Mouse (Mus musculus) midbrain, embryonic 10.5 days (tissue): ENCODE measurements around the gene H2-K1. TPM values are rescaled to one million over a fixed set of nuclear protein-coding genes. Genes with fewer than 3 reads are reported as not detected.

Experiments used
- DNase-seq: peaks from one replicate; pipeline ENCODE4 v3.0.0-alpha.2; 2017; ENCODE audit warnings: low spot score
- H3K27ac ChIP-seq: fragments of 300-500 bp; sonication (generic); replicated peaks from 2 replicates; pipeline ENCODE4 v1.5.1; 2016; ENCODE audit warnings: mild to moderate bottlenecking
- H3K27me3 ChIP-seq: fragments of 300-500 bp; sonication (generic); 2 replicates; pipeline ENCODE4 v1.6.1; 2016; ENCODE audit warnings: low read depth, mild to moderate bottlenecking; ENCODE audit not compliant: poor library complexity, severe bottlenecking
- H3K36me3 ChIP-seq: fragments of 300-500 bp; sonication (generic); 2 replicates; pipeline ENCODE4 v1.6.1; 2016; ENCODE audit warnings: mild to moderate bottlenecking, moderate library complexity
- H3K4me1 ChIP-seq: fragments of 300-500 bp; sonication (generic); 2 replicates; pipeline ENCODE4 v1.6.1; 2016
- H3K4me3 ChIP-seq: fragments of 300-500 bp; sonication (generic); 2 replicates; pipeline ENCODE4 v1.5.1; 2016; ENCODE audit warnings: mild to moderate bottlenecking, moderate library complexity
- H3K9me3 ChIP-seq: fragments of 300-500 bp; sonication (generic); replicated peaks from 2 replicates; pipeline ENCODE4 v1.6.1; 2016; ENCODE audit warnings: mild to moderate bottlenecking
- WGBS: fragments of 180-500 bp; shearing (Covaris S2); methylation state at CpG from one replicate; pipeline ENCODE4 v1.1.7; 2016; 5-methylcytosine and 5-hydroxymethylcytosine counted together
- polyA plus RNA-seq: library from polyadenylated mRNA; unstranded; fragments of >200 nt; fragmentation: Nextera tagmentation; extraction: Ambion mirVana; gene quantifications from 2 replicates; pipeline ENCODE4 v1.2.1, GENCODE M21; 2016

The H2-K1 gene
- polyA plus RNA-seq, 1 experiment from 2014 or later: 50.3 TPM

- peaks cover 31% of the 10 kb centered on the region for H3K4me1 ChIP-seq
- 2% methylated on average over 57 of the region's 57 CpGs for WGBS
- H3K36me3 ChIP-seq: no peaks in the 10 kb centered on the region
- H3K4me3 ChIP-seq: peak overlapping the region; percentile 55
- H3K27ac ChIP-seq: peak overlapping the region; percentile 63; the same call in 1 of the 2 replicates
- DNase-seq: no peak
- peaks cover 59% of the 10 kb centered on the region for H3K27me3 ChIP-seq
- no peaks in the 10 kb centered on the region for H3K9me3 ChIP-seq
Measured at GRCm38 (mm10) chr17:33977861-33978557, 22.1 kb downstream of the H2-K1 start.

- peaks cover 38% of the 10 kb centered on the region for H3K27me3 ChIP-seq
- 0 out of 2 replicates have a peak, but pooled peaks cover 4% of the 10 kb centered on the region for H3K9me3 ChIP-seq
- peaks cover 10% of the 10 kb centered on the region for H3K4me1 ChIP-seq
- H3K4me3 ChIP-seq: no peak overlapping the region
- H3K27ac ChIP-seq: no peak overlapping the region
- DNase-seq: no peak
- 63% methylated on average over 3 of the region's 3 CpGs for WGBS
- no peaks in the 10 kb centered on the region for H3K36me3 ChIP-seq
Measured at GRCm38 (mm10) chr17:33973572-33973971, 26.6 kb downstream of the H2-K1 start.

- H3K9me3 ChIP-seq: 0 out of 2 replicates have a peak, but pooled peaks cover 4% of the 10 kb centered on the region
- H3K27me3 ChIP-seq: peaks cover 29% of the 10 kb centered on the region
- no peak for DNase-seq
- no peak overlapping the region for H3K4me3 ChIP-seq
- H3K4me1 ChIP-seq: peaks cover 1% of the 10 kb centered on the region
- no peak overlapping the region for H3K27ac ChIP-seq
- no peaks in the 10 kb centered on the region for H3K36me3 ChIP-seq
- WGBS: 20% methylated on average over 1 of the region's 1 CpGs
Measured at GRCm38 (mm10) chr17:33972691-33973090, 27.5 kb downstream of the H2-K1 start.

- 77% methylated on average over 4 of the region's 4 CpGs for WGBS
- Histone ChIP-seq H3K27me3 (no peaks in the 10 kb centered on the region), H3K36me3 (peaks cover 24% of the 10 kb centered on the region), H3K27ac (no peak overlapping the region), H3K4me3 (no peak overlapping the region), H3K9me3 (0 out of 2 replicates have a peak, but pooled peaks cover 4% of the 10 kb centered on the region), H3K4me1 (no peaks in the 10 kb centered on the region; the same call in 1 of the 2 replicates)
- no peak for DNase-seq
Measured at GRCm38 (mm10) chr17:33969394-33969793, 30.8 kb downstream of the H2-K1 start.

- DNase-seq: no peak
- WGBS: 30% methylated on average over 5 of the region's 5 CpGs
- Histone ChIP-seq H3K4me3 (no peak overlapping the region; the same call in 1 of the 2 replicates), H3K9me3 (0 out of 2 replicates have a peak, but pooled peaks cover 4% of the 10 kb centered on the region), H3K27ac (no peak overlapping the region), H3K36me3 (peaks cover 28% of the 10 kb centered on the region), H3K27me3 (no peaks in the 10 kb centered on the region), H3K4me1 (no peaks in the 10 kb centered on the region; the same call in 1 of the 2 replicates)
Measured at GRCm38 (mm10) chr17:33968927-33969326, 31.2 kb downstream of the H2-K1 start.

- no peaks in the 10 kb centered on the region for H3K27me3 ChIP-seq
- H3K4me1 ChIP-seq: no peaks in the 10 kb centered on the region; the same call in 1 of the 2 replicates
- DNase-seq: peak; percentile 87
- peaks cover 32% of the 10 kb centered on the region for H3K36me3 ChIP-seq
- H3K4me3 ChIP-seq: no peak overlapping the region; the same call in 1 of the 2 replicates
- 3% methylated on average over 9 of the region's 9 CpGs for WGBS
- H3K9me3 ChIP-seq: 0 out of 2 replicates have a peak, but pooled peaks cover 4% of the 10 kb centered on the region
- no peak overlapping the region for H3K27ac ChIP-seq
Measured at GRCm38 (mm10) chr17:33968489-33968888, 31.7 kb downstream of the H2-K1 start.

GRCm38 (mm10) chr17:33965846-33966550 is 34.1 kb downstream of the H2-K1 start:
- Histone ChIP-seq H3K27me3 (no peaks in the 10 kb centered on the region), H3K9me3 (0 out of 2 replicates have a peak, but pooled peaks cover 4% of the 10 kb centered on the region), H3K4me1 (no peaks in the 10 kb centered on the region; the same call in 1 of the 2 replicates), H3K36me3 (peaks cover 57% of the 10 kb centered on the region), H3K4me3 (no peak overlapping the region), H3K27ac (no peak overlapping the region)
- DNase-seq: no peak
- 88% methylated on average over 16 of the region's 16 CpGs for WGBS

GRCm38 (mm10) chr17:33965082-33965845 is 34.9 kb downstream of the H2-K1 start:
- no peaks in the 10 kb centered on the region for H3K27me3 ChIP-seq
- no peaks in the 10 kb centered on the region; the same call in 1 of the 2 replicates for H3K4me1 ChIP-seq
- peaks cover 64% of the 10 kb centered on the region for H3K36me3 ChIP-seq
- 92% methylated on average over 17 of the region's 17 CpGs for WGBS
- H3K4me3 ChIP-seq: no peak overlapping the region
- DNase-seq: no peak
- 0 out of 2 replicates have a peak, but pooled peaks cover 2% of the 10 kb centered on the region for H3K9me3 ChIP-seq
- H3K27ac ChIP-seq: no peak overlapping the region

GRCm38 (mm10) chr17:33962876-33963275 is 37.3 kb downstream of the H2-K1 start:
- Histone ChIP-seq H3K4me1 (no peaks in the 10 kb centered on the region), H3K4me3 (no peak overlapping the region), H3K36me3 (peaks cover 88% of the 10 kb centered on the region), H3K27me3 (no peaks in the 10 kb centered on the region), H3K27ac (no peak overlapping the region), H3K9me3 (no peaks in the 10 kb centered on the region)
- 91% methylated on average over 7 of the region's 7 CpGs for WGBS
- DNase-seq: no peak

- Histone ChIP-seq H3K36me3 (peaks cover 69% of the 10 kb centered on the region), H3K27ac (no peak overlapping the region), H3K4me1 (peaks cover 12% of the 10 kb centered on the region), H3K9me3 (no peaks in the 10 kb centered on the region), H3K4me3 (no peak overlapping the region), H3K27me3 (no peaks in the 10 kb centered on the region)
- WGBS: 94% methylated on average over 15 of the region's 15 CpGs
- no peak for DNase-seq
Measured at GRCm38 (mm10) chr17:33959948-33960347, 40.2 kb downstream of the H2-K1 start.

GRCm38 (mm10) chr17:33959135-33959534 is 41.0 kb downstream of the H2-K1 start:
- Histone ChIP-seq H3K4me3 (peak overlapping the region; percentile 4; the same call in 1 of the 2 replicates), H3K36me3 (peaks cover 71% of the 10 kb centered on the region), H3K4me1 (peaks cover 20% of the 10 kb centered on the region), H3K9me3 (no peaks in the 10 kb centered on the region), H3K27me3 (no peaks in the 10 kb centered on the region), H3K27ac (no peak overlapping the region)
- WGBS: 93% methylated on average over 13 of the region's 13 CpGs
- no peak for DNase-seq

- H3K27ac ChIP-seq: no peak overlapping the region
- H3K9me3 ChIP-seq: no peaks in the 10 kb centered on the region
- H3K4me1 ChIP-seq: peaks cover 27% of the 10 kb centered on the region
- DNase-seq: no peak
- peaks cover 71% of the 10 kb centered on the region for H3K36me3 ChIP-seq
- 95% methylated on average over 11 of the region's 11 CpGs for WGBS
- H3K27me3 ChIP-seq: no peaks in the 10 kb centered on the region
- H3K4me3 ChIP-seq: no peak overlapping the region
Measured at GRCm38 (mm10) chr17:33958451-33958850, 41.7 kb downstream of the H2-K1 start.
